Mouse (Mus musculus) midbrain, embryonic 11.5 days (tissue): ENCODE results near the gene Ptma. TPM values are rescaled to one million over a fixed set of nuclear protein-coding genes. Genes with fewer than 3 reads are reported as not detected.
A peak's percentile ranks its signal among the peaks of the same experiment; 100 is the strongest.
"Not testable (repeated sequence)": the region's sequence is repeated elsewhere in the genome, so short reads cannot be mapped to it uniquely, and the experiment has no call there.

ENCODE experiments used
- ATAC-seq: fragments of 200-750 bp; cut with Nextera tagmentation; 2 replicates; pipeline ENCODE4 v1.8.0; 2017; ENCODE audit warnings: moderate TSS enrichment, moderate library complexity; ENCODE audit not compliant: low FRiP score
- DNase-seq: peaks from one replicate; pipeline ENCODE4 v3.0.0; 2015; ENCODE audit warnings: low spot score; ENCODE audit errors: missing footprints
- H3K27ac ChIP-seq: fragments of 300-500 bp; sonication (generic); 2 replicates; pipeline ENCODE4 v1.5.1; 2014; ENCODE audit warnings: low read depth, low read length
- H3K27me3 ChIP-seq: fragments of 300-500 bp; sonication (generic); 2 replicates; pipeline ENCODE4 v1.6.1; 2014; ENCODE audit warnings: mild to moderate bottlenecking, low read length, moderate library complexity, mixed read lengths; ENCODE audit not compliant: control insufficient read depth, insufficient read depth
- H3K36me3 ChIP-seq: fragments of 300-500 bp; sonication (generic); 2 replicates; pipeline ENCODE4 v1.6.1; 2014; ENCODE audit warnings: mild to moderate bottlenecking, low read length, moderate library complexity, mixed read lengths; ENCODE audit not compliant: control insufficient read depth, insufficient read depth
- H3K4me1 ChIP-seq: fragments of 300-500 bp; sonication (generic); 2 replicates; pipeline ENCODE4 v1.6.1; 2014; ENCODE audit warnings: low read length; ENCODE audit not compliant: control insufficient read depth, insufficient read depth
- H3K4me2 ChIP-seq: fragments of 300-500 bp; sonication (generic); 2 replicates; pipeline ENCODE4 v1.6.1; 2014; ENCODE audit warnings: mild to moderate bottlenecking, moderate library complexity
- H3K4me3 ChIP-seq: fragments of 300-500 bp; sonication (generic); 2 replicates; pipeline ENCODE4 v1.5.1; 2014; ENCODE audit warnings: low read depth, low read length
- H3K9ac ChIP-seq: fragments of 300-500 bp; sonication (generic); 2 replicates; pipeline ENCODE4 v1.6.1; 2014; ENCODE audit warnings: low read length
- H3K9me3 ChIP-seq: fragments of 300-500 bp; sonication (generic); 2 replicates; pipeline ENCODE4 v1.6.1; 2016; ENCODE audit warnings: low read length; ENCODE audit not compliant: control insufficient read depth
- WGBS: fragments of 180-500 bp; shearing (Covaris S2); extraction: QIAGEN DNeasy Blood & Tissue Kit; methylation state at CpG from one replicate; pipeline ENCODE4 v1.1.7; 2014; 5-methylcytosine and 5-hydroxymethylcytosine counted together
- polyA plus RNA-seq: library from polyadenylated mRNA; unstranded; fragments of >200 nt; fragmentation: Nextera tagmentation; extraction: Ambion mirVana; gene quantifications from 2 replicates; pipeline ENCODE4 v1.2.1, GENCODE M21; 2014

Gene Ptma
- polyA plus RNA-seq, 1 experiment from 2014 or later, result 3,090 TPM

DNA sequence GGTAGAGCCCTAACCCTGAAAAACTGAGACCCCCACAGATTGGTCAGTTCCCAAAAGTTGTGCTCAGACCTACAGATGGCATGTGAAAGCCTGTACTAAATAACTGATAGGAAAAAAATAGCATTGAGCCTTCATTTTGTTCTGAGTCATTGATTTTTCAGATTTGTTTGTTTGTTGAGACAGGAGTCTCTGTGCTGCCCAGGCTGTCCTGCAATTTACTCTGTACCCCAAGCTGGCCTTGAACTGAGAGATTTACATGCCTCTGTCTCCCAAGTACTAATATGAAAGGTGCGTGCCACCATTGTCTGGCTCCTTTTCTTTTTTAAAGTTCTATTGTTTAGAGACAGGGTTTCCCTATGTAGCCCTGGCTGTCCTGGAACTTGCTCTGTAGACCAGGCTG is 41.2 kb upstream of the Ptma start:
- H3K36me3 ChIP-seq, result no peaks in the 10 kb centered on the region
- H3K4me1 ChIP-seq, result peaks cover 8% of the 10 kb centered on the region; the same call in 1 of the 2 replicates
- H3K4me2 ChIP-seq, result no peak overlapping the region
- no peaks in the 10 kb centered on the region for H3K9me3 ChIP-seq
- WGBS, result 96% methylated on average over 1 of the region's 1 CpGs
- H3K4me3 ChIP-seq, result no peak overlapping the region
- no peaks in the 10 kb centered on the region for H3K27me3 ChIP-seq
- DNase-seq (peak; percentile 81), ATAC-seq (no peak)
- no peak overlapping the region for H3K27ac ChIP-seq
- no peak overlapping the region for H3K9ac ChIP-seq

DNA sequence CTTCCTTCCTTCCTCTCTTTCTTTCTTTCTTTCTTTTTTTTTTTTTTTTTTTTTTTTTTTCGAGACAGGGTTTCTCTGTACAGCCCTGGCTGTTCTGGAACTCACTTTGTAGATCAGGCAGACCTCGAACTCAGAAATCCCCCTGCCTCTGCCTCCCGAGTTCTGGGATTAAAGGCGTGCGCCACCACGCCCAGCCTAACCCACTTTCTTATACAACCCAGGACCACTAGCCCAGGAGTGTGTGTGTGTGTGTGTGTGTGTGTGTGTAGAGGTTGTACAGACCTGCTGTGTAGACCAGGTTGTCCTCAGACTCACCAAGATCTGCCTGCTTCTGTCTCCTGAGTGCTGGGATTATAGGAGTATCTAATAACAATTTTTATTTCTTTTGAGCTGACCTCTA is 40.7 kb upstream of the Ptma start:
- H3K4me3 ChIP-seq, H3K36me3 ChIP-seq, H3K27ac ChIP-seq, H3K4me1 ChIP-seq, H3K27me3 ChIP-seq, H3K4me2 ChIP-seq, DNase-seq, ATAC-seq, H3K9ac ChIP-seq, H3K9me3 ChIP-seq: not testable (repeated sequence)
- 96% methylated on average over 6 of the region's 6 CpGs for WGBS

DNA sequence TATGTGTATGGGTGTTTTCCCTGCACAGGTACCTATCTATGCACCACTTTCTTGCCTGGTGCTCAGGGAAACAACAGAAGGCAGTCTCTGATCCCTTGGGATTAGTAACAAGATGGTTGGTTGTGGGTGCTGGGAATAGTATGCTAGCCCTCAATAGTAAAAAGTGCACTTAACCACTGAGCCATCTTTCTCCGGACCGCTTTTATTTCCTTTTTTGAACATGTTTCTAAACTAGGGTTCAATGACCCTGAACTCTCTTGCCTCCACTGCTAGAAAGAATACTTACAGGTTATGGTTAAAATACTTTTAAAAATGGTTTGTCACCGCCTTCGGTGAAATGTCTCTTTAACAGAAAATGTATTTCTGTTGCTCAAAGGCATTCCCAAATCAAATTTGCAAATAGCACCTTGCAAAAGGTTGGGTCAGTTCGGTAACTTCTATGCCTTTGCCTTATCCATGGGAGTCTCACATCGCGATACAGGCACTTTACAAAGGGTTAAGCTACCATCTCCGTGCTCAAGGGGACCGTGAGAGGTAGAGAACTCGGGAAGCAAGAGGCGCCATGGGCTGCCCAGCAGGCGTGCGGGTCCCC is 39.7 kb upstream of the Ptma start:
- 11% methylated on average over 13 of the region's 13 CpGs for WGBS
- Histone ChIP-seq H3K9ac (peak overlapping the region; percentile 90), H3K4me2 (peak overlapping the region; percentile 56), H3K4me3 (peak overlapping the region; percentile 48), H3K4me1 (peaks cover 8% of the 10 kb centered on the region; the same call in 1 of the 2 replicates), H3K9me3 (no peaks in the 10 kb centered on the region), H3K27me3 (no peaks in the 10 kb centered on the region), H3K36me3 (no peaks in the 10 kb centered on the region), H3K27ac (peak overlapping the region; percentile 96)
- ATAC-seq, result no peak
- no peak for DNase-seq

DNA sequence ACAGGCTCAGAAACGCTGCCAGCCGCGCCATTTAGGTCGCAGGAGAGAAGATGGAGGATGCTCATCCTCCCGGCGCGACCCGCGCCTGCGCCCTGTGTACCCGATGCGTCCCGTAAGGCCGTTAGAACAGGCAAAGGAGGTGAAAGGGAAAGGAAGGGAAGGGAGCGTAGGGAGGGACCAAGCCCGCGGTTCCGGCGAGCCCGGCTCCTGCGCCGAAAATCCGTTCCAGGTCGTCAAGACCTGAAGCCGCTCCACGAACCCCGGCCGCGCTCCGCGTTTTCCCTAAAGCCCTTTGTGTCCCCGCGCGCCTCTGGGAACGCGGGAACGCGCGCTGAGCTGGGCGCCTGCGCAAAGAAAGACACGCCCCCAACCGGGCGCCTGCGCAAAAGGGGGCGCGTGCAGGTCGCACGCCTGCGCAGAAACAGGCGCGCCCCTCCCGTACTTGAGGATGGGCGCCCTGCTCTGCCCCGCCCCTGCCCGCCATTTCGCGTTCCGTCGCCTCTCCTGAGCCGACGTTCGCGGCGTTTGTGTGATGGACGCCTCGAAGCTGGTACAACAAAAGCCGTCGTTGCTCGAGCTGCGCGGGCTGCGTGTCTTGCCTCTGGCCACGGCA is 39.1 kb upstream of the Ptma start:
- Histone ChIP-seq H3K4me1 (peaks cover 8% of the 10 kb centered on the region; the same call in 1 of the 2 replicates), H3K4me2 (peak overlapping the region; percentile 87), H3K4me3 (peak overlapping the region; percentile 62), H3K9ac (peak overlapping the region; percentile 98), H3K36me3 (no peaks in the 10 kb centered on the region), H3K9me3 (no peaks in the 10 kb centered on the region), H3K27me3 (no peaks in the 10 kb centered on the region), H3K27ac (peak overlapping the region; percentile 96)
- ATAC-seq, result peak; percentile 97
- WGBS, result under 1% methylated on average over 72 of the region's 74 CpGs
- DNase-seq, result peak; percentile 100

DNA sequence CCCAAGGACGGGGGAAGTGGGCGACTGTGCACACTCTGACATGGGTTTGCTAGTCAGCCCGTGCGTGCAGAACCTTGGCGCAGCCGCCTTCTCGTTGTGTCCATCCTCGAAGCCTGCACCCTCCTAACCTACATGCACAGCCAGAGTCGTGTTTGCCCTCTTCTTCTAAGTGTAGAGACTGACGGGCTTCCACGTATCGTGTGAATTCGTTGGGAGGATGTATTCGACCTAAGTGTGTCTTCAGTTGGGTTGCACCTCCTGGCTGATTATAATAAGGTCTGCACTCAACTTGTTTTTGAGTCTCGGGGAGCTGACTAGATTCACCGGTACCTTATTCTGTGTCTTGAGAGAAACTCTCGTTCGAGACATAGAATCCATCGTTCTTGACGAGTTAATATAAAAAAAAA is 38.6 kb upstream of the Ptma start:
- Histone ChIP-seq H3K36me3 (no peaks in the 10 kb centered on the region), H3K9me3 (no peaks in the 10 kb centered on the region), H3K9ac (peak overlapping the region; percentile 98), H3K27ac (peak overlapping the region; percentile 94), H3K4me1 (peaks cover 8% of the 10 kb centered on the region; the same call in 1 of the 2 replicates), H3K27me3 (no peaks in the 10 kb centered on the region), H3K4me3 (peak overlapping the region; percentile 62), H3K4me2 (peak overlapping the region; percentile 87)
- DNase-seq (no peak), ATAC-seq (peak; percentile 72; the same call in 1 of the 2 replicates)
- 9% methylated on average over 20 of the region's 20 CpGs for WGBS

DNA sequence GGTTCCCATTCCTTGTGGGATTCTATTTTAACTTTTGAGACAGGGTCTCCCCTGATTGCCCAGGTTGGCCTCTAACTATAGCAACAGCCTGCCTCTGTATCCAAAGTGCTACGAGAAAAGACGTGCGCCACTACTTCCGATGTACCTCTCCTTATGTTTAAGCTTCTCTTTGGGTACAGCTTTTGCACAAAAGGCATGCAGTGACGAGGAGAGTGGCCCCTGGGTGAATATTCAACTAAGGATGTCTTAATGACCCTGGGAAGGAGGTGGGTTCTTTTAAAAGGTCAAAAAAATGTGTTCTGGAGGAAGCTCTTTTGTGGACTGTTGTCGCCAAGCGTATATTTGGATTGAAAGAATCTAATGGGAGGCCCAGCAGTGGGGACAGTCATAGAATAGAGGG is 38.2 kb upstream of the Ptma start:
- H3K4me3 ChIP-seq, result peak overlapping the region; percentile 62
- no peaks in the 10 kb centered on the region for H3K36me3 ChIP-seq
- ATAC-seq, result no peak
- WGBS, result 73% methylated on average over 7 of the region's 7 CpGs
- DNase-seq, result no peak
- H3K27ac ChIP-seq, result peak overlapping the region; percentile 94
- peak overlapping the region; percentile 87 for H3K4me2 ChIP-seq
- peaks cover 8% of the 10 kb centered on the region; the same call in 1 of the 2 replicates for H3K4me1 ChIP-seq
- peak overlapping the region; percentile 98 for H3K9ac ChIP-seq
- H3K9me3 ChIP-seq, result no peaks in the 10 kb centered on the region
- H3K27me3 ChIP-seq, result no peaks in the 10 kb centered on the region

DNA sequence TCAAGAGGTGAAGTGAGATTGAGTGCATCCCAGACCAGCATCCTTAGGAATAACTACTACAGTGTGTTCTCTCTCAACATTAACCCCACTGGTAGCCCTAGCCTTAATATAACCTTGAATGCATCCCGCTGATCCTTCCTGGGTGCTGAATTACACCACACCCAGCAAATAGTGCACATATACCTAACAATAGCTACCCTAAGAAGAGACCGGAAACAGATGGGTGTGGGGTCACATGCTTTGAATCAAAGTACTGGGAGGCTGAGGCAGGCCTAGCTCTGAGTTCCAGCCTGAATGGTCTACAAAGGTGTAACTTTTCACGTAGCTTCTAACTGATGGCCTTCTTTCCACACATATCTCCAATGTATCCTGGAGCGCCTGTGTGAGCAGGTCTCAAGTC is 37.8 kb upstream of the Ptma start:
- 95% methylated on average over 4 of the region's 4 CpGs for WGBS
- Histone ChIP-seq H3K4me2 (peak overlapping the region; percentile 87), H3K4me1 (peaks cover 8% of the 10 kb centered on the region; the same call in 1 of the 2 replicates), H3K4me3 (peak overlapping the region; percentile 62), H3K9ac (peak overlapping the region; percentile 98), H3K27ac (no peak overlapping the region), H3K9me3 (no peaks in the 10 kb centered on the region), H3K36me3 (no peaks in the 10 kb centered on the region), H3K27me3 (no peaks in the 10 kb centered on the region)
- no peak for DNase-seq
- no peak for ATAC-seq

DNA sequence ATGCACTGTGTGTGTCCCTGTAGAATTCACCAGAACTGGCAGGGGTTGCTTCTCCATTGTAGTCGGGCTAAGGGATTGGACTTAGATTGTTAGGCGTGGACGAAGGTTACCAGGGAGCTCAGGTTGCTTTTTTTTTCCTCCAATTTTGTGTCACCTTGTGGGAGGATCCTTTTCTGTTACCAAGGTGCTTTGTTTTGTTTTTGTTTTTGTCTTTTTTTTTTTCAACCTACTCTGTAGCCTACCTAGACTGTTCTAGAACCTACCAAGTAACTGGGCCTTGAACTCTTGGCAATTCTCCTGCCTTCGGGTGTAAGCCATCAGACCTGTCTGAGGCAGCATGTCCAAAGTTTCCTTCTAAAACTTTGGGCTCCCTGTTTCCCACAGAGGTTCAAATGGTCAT is 36.6 kb upstream of the Ptma start:
- ATAC-seq (no peak), DNase-seq (no peak)
- Histone ChIP-seq H3K9me3 (no peaks in the 10 kb centered on the region), H3K27me3 (no peaks in the 10 kb centered on the region), H3K9ac (no peak overlapping the region), H3K4me3 (no peak overlapping the region), H3K4me2 (no peak overlapping the region), H3K4me1 (peaks cover 8% of the 10 kb centered on the region; the same call in 1 of the 2 replicates), H3K27ac (no peak overlapping the region), H3K36me3 (no peaks in the 10 kb centered on the region)
- WGBS, result 94% methylated on average over 4 of the region's 4 CpGs

DNA sequence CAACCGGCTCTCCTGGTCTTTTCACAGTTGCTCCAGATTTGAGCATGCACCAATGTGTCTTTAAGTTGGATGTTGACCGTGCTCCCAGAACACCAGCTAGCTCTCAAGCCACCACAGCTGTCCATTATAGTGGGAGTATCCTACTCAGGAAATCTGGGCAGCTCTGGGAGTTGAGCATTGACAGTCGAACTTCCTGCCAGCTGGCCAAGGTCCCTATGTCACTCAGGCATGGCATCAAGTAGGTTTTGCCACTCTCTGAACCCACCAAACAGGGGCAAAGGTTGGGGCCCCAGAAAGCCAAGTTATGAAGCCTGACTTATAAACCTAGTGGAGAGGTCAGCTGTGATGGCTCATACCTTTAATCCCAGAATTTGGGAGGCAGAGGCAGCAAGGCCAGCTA is 35.8 kb upstream of the Ptma start:
- Histone ChIP-seq H3K4me2 (no peak overlapping the region), H3K4me1 (peaks cover 8% of the 10 kb centered on the region; the same call in 1 of the 2 replicates), H3K4me3 (no peak overlapping the region), H3K27ac (no peak overlapping the region), H3K36me3 (no peaks in the 10 kb centered on the region), H3K9ac (no peak overlapping the region), H3K9me3 (no peaks in the 10 kb centered on the region), H3K27me3 (no peaks in the 10 kb centered on the region)
- ATAC-seq, result no peak
- DNase-seq, result no peak
- WGBS, result 88% methylated on average over 3 of the region's 3 CpGs
